Mouse (Mus musculus) CD8-positive naive resting alpha-beta T cell, adult 57 days (primary cell): ENCODE data around the gene Hopx. TPM values are rescaled to one million over a fixed set of nuclear protein-coding genes. Genes with fewer than 3 reads are reported as not detected.

Experiments used
- total RNA-seq: library from RNA; stranded (reverse); gene quantifications from one replicate; pipeline ENCODE4 v1.2.4, GENCODE M21; 2023

The Hopx gene
- 29.4 TPM for total RNA-seq

GRCm38 (mm10) chr5:77114817-77115731 lies at the start of gene Hopx:
Gene Hopx, minus strand, starts transcription at chr5:77115121.

Other genes starting within 250 kb of the Hopx start
- gene Aasdh, start 209.6 kb downstream of the Hopx start, total RNA-seq: 25.3 TPM
- gene Paics, start 163.8 kb downstream of the Hopx start, total RNA-seq: 94.5 TPM
- gene Ppat, start 163.5 kb downstream of the Hopx start, total RNA-seq: 25.7 TPM
- 144 TPM for gene Srp72, start 140.4 kb downstream of the Hopx start, total RNA-seq
- 1.6 TPM for gene Arl9, start 111.1 kb downstream of the Hopx start, total RNA-seq
- gene Thegl, start 99.1 kb downstream of the Hopx start, total RNA-seq: not detected
- gene Spink2, start 96.3 kb upstream of the Hopx start, total RNA-seq: not detected
- gene Rest, start 150.4 kb upstream of the Hopx start, total RNA-seq: 25.8 TPM
- gene Noa1, start 195.0 kb upstream of the Hopx start, total RNA-seq: 20.6 TPM
- 42.4 TPM for gene Polr2b, start 195.0 kb upstream of the Hopx start, total RNA-seq